Mouse (Mus musculus): Measurements from ENCODE around the gene Wdhd1.

Wdhd1 gene

DNA sequence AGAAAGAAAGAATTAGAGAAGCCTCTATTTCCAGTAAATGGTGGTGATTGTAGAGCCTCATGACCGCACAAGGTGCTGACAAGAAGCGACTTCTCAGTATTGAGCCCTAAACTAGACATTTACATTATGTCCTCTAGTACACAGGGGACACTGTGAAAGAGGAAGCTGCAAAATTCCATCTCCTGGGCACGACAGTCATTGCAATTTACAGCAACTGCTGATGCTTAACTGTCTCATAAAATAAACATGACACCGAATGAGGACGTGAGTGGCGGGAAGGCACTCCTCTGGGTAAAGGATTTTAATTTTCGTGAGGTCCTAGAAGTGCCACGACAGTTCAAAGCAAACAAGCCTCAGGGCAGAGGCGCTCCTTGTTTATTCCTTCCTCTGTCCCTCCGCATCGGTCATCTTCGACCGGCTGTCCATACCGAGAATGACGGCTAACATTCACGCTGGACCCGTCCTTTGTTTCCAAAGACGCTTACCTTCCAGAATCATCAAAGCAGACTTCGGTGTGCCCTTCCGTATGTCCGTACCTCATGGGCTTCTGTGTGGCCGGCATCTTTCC is 537 bp downstream of the Wdhd1 start:
- no peak for DNase-seq

DNA sequence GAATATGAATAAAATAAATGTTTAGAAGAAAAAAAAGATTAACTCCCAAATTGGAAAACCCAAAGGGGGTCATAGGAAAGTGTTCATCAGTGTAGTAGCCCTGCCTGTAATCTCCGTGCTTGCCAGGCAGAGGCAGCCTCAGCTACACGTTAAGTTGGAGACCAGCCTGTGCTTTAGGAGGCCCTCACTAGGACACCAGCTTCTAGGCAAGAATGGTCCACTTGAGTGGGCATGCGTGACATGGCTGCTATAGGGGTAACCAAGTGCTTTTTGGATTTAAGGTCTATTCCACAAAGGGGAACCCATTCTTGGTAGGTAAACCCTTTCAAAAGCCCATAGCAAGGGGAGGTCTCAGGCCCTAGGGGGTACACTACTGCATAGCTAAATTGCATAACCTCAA is 1.2 kb downstream of the Wdhd1 start:
- peak; percentile 17 for DNase-seq

DNA sequence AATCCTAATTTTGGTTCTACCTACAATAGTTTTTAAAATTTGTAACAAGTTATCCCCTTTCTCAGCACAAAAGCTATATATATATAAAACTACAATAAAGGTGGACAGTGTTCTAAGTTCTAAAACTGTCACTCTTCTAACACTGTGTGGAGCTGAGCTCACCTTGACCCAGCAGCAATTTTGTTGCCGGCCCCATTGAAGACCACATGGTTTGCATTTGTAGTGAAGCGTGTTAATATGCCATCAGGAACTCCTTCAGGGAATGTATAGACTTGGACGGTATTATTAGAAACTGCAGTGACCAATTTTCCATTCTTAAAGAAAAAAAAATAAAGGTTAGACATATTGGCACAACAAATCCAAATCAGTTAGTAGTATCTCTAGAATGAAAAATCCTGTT is 2.9 kb downstream of the Wdhd1 start:
- no peak for DNase-seq

DNA sequence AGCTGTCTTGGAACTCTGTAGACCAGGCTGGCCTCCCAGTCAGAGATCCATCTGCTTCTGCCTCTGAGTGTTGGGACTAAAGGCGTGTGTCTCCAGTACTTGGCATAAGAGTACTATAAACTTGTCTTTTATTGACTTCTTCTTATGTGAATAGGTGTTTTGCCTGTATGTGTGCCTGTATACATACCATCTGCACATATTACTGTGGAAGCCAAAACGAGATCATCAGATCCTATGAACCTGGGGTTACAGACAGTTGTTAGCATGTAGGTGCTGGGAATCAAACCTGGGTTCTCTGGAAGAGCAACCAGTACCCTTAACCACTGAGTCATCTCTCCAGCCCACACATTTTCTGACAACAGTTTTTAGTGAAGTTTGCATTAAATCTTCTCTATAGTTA is 7.0 kb downstream of the Wdhd1 start:
- no peak for DNase-seq

DNA sequence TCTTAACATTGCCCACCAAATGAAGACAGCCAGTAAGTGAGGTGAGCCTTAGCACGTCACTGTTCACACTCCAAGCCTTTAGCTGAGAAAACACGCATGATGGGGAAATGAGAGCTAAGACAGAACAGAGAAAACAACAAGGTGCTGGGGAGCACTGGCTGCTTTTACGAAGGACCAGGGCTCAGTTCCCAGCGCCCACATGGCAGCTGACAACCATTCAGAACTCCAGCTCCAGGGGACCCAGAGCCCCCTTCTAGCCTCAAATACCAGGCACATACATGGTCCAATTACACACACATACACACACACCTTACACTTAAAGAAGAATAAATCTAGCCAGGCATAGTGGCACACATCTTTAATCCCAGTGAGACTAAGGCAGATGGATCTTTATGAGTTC is 7.6 kb downstream of the Wdhd1 start:
- no peak for DNase-seq

DNA sequence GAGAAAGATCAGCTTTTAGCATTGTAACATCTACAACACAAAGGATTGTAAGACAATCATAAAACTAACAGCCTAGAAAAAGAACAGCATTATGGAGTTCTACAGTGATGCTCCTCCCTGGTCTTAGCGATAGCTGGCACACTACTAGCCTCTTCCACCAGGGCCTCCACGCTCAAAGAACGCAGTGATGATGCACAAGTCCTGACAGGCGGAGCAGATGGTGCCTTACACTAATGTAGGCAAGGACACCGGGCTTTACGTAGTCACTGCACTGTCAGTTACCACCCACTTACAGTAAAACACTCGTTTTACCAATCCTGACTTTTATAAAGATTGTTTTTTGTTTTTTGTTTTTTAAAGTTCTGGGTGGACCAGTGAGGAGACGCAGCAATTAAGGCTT is 10.8 kb downstream of the Wdhd1 start:
- DNase-seq: no peak

DNA sequence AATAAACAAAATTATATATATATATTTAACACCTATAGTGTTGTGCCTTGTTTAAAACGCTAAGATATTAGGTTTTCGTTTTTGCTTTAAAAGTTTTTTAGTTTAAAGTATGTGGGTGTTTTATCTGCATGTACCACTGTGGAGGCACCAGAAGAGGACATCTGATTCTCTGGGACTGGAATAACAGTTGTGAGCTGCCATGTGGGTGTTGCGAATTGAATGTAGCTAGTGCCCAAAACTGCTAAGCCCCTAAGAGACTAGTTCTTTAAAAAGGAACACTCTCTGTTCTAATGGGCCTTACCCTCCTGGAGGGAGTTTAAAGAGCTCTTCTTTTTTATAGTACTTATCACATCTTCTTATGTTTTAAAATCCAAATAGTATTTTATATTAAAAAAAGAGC is 11.8 kb downstream of the Wdhd1 start:
- no peak for DNase-seq

DNA sequence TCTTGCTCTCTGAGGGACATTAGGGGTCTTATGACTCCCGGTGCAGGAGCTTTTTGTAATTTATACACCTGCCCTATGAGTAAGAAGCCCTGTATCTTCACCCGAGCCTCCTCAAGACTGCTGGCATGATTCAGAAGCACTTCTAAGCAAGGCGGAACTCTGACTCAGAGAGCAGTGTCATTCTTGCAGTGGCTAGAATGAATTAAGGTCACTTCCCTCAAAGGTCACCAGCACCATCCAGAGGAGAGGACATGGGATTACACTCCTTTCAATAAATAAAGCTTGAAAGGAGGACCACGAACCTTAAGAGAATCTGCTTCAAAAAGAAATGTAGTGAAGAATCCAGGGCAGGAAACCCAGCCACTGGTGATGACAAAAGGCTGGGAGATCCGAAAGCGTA is 26.8 kb downstream of the Wdhd1 start:
- DNase-seq: no peak

DNA sequence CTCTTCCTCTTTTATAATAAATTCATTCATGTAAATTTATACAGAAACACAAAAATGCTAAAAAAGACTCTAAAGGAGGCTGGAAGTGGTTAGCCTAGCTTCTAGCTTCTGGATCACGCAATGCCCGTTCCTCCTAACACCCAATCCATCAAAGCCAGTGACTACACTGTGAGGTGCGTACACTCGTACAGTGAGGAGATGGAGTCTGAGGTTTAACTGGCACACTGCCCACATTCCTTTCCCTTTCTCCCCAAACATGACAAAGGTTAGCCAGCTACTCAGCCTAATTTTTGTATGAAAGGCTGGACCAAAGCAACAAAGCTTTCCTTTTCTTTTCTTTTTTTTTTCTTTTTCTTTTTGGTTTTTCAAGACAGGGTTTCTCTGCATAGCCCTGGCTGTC is 33.9 kb downstream of the Wdhd1 start:
- DNase-seq: no peak

DNA sequence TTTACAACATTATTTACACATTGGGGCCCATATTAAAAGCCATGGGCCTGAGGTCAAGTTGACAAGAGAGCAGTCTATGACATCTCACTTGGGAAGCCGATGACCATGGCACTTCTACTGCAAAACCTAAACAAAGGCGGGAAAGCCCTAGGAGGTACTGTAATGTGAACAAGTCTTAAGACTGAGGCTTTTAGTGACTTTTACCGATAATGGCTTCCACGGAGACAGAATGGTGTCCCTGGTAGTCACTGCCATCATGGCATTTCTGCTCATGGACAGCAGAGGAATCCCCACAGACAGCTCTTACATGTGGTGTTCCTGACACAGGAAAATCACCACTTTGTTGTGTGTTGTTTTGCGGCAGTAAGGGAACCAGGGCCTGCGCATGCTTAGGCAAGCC is 35.6 kb downstream of the Wdhd1 start:
- DNase-seq: no peak

DNA sequence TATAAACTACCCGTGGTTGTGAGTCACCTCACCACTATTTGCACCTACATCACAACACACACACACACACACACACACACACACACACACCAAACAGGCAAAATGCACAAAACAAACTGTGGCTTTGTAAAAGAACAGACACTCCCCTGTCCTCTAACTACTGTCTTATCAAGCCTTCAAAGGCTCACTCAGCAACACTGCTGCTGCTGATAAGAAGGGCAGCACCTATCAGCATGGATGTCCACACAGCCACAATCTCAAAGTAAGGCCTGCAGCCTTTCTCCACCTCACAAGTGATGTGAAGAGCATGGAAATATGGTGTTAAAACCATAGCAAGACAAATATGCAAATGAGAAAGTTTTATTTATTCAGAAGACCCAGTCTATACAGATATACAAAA is 36.1 kb downstream of the Wdhd1 start:
- DNase-seq: no peak

DNA sequence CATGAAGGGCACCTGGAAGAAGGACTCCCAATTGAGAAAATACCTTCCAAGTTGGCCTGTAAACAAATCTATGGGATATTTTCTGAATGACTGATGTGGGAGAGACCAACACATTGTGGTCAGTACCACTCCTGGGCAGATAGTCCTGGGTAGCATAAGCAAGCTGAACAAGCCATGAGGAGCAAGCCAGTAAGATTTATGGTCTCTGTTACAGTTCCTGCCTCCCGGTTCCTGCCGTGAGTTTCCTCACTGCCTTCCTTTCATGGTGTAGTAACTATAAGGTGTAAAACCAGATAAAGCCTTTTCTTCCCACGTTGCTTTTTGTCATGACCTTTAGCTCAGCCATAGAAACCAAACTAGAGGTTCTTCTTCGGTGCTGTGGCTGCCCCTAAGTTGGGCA is 39.4 kb downstream of the Wdhd1 start:
- DNase-seq: no peak

DNA sequence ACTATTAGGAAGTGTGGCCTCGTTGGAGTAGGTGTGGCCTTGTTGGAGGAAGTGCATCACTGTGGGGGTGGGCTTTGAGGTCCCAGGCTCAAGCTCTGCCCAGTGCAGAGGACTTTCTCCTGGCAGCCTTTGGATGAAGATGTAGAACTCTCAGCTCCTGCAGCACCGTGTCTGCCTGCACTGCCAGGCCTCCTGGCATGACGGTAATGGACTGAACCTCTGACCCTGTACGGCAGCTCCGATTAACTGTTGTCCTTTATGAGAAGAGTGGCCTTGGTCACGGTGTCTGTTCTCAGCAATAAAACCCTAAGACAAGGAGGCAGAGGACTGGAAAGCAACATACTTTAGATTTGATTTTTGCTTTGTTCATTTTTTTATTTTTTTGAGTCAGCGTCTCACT is 40.2 kb downstream of the Wdhd1 start:
- no peak for DNase-seq

DNA sequence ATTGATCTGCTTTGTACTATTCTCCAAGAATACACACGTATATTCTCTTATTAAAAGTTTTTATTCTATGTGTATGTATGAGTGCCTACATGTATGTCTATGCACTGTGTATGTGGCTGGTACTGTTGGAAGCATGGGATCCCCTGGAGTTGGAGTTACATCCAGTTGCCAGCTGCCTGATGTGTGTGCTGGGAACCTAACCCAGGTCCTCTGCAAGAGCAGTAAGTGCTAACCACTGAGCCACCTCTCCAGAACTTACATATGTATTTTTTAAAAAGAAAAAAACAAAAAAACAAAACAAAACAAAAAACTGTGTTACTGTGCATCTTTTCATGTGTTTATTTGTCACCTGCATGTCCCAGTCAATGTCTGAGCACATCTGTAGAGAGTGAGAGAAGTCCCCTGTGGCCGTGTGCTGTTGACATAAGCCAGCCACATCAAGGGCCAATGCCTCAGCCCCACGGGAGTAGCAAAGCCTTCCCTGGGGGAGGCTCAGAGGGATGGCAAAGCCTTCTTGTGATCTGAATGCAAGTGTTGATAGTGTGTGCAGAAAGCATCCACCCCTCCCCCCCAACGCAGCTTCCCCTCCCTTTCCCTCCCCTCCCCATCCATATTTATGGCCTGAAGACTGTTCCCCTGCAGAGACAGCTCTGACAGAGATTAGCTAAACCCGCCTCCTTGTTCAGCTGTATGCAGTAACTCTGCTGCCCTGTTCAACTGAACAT is 42.0 kb downstream of the Wdhd1 start:
- no peak for DNase-seq

DNA sequence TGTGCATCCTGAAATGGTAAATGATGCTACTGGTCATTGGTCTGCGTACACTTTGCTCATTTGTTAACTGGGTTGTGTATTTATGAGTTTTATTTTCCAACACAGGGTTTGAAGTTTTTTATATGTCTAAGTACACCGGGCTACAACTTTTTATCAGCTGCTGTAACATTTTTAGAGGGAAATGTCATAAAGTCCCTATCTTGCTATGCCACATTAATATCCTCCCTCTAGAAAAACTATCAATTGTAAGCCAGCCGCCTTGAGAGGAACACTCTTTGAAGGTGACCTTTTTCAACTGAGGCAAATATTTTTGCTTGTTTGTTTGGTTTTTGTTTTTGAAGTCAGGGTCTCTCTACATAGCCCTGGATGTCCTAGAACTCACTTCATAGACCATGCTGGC is 42.6 kb downstream of the Wdhd1 start:
- DNase-seq: no peak

DNA sequence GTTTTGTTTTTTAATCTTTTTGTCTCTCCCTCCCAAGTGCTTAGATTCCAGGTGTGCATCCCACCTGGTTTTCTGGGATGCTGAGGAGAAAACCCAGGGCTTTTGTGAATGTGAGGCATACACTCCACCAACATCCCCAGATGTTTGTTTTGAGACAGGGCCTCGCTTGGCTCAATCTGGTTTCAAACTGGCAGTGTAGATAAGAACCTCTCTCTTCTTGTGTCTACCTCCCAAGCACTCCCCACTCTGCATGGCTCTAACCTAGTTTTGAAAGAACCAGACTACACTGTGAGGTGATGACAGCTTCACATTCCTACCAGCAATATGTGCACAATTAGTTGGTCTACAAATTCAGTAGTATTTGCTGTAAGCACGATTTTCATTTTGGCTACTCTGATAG is 43.1 kb downstream of the Wdhd1 start:
- DNase-seq: no peak

DNA sequence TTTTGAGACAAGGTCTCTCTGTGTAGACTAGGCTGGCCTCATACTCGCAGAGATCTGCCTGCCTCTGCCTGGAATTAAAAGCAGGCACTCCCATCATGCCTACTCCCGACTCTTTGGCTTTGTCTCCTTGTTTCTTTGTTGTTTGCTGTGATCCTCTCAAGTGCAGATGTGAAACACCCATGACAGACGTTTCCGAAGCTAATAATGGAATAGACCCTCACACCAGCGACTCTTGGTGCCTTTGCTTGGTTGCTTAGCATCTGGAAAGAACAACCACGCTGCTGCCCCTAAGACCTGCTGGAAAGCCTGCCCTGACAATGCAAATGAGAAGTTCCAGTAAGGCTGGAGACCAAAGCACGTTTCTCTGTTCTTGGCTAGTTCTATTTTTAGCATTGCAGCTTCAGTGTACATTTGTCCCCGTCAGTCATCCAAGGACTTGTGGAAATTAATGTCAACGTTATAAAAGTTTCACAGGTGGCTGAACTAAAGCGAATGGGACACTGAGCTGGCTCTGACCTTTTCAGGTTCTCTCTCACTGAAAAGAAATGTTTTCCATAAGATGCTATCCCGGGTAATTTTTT is 46.8 kb downstream of the Wdhd1 start:
- no peak for DNase-seq

DNA sequence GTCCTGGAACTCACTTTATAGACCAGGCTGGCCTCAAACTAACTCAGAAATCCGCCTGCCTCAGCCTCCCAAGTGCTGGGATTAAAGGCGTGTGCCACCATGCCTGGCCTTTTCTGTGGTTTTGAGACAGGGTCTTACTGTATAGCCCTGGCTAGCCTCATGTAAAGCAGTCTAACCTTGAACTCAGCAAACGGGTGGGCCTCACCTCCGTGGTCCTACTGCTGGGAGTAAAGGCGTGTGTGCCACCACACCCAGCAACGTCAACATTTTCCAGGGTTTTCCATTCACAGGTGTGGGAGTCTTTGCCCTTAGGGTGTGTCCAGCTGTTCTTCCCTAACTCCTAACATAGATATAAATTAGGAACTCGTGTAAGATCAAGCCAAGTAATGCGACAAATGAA is 50.7 kb downstream of the Wdhd1 start:
- no peak for DNase-seq

DNA sequence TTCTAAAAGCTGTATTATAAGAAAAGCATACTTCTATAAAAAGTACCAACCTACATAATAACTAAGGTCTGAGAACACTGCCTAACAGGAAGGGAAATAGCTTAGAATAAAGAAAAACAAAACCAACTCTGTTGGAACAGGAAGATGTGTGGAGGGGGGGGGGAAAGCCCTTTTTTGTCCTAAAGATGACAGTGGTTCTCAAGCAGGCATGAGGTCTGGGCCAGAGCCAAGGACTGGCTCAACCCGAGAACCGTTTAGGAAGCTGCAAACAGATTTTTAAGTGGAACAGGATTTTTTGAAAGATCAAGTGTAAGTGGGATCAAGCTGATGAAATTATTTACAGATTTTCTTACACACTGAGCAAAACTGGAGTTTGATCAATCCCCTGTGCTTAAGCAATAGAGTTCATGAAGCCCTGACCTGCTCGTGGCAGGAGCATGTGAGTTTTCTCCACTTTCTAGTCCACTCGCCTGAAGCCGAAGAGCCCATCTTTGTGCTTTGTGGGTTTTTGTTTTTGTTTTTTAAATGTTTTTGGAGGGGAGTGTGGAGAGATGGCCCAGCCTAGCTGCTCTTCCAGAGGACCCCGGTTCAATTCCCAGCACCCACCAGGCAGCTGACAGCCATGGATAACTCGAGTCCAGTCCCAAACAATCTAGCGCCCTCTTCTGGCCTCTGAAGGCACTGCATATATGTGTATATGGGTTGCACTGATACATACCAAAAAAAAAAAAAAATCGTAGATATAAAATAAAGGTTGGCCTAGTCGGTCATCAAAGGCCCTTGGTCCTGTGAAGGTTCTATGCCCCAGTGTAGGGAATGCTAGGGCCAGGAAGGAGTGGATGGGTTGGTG is 52.0 kb downstream of the Wdhd1 start:
- DNase-seq: no peak

DNA sequence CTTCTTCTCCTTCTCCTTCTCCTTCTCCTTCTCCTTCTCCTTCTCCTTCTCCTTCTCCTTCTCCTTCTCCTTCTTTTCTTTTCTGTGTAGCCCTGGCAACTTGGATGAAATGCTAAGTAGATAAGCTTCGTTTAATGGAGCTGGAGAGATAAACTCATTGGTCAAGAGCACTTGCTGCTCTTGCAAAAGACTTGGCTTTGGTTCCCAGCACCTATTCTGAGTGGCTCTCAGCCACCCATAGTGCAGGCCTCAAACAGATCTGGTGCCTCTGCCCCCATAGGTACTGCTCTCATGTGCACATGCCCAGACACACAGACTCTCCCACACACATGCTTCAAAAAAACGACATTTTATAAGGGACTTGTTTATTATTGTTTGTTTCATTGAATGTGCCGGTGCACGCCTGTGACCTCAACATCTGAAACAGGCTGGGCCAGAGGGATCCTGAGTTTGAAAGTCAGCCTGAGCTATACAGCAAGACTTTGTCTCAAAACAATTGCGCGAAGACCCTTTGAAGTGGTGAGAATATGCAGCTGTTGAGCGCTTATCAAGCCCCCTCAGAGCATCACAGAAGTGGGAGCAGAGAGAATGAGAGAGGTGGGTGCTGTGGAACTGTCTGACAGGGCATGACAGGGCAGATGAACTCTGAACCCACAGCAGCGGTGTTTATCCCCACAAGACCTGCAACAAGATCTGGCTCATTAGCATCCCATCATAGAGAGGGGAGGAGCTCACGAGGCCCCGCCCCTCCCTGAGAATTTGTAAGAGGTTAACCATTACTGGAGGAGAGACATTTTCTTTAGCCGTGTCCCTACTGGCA is 53.8 kb downstream of the Wdhd1 start:
- DNase-seq: no peak

DNA sequence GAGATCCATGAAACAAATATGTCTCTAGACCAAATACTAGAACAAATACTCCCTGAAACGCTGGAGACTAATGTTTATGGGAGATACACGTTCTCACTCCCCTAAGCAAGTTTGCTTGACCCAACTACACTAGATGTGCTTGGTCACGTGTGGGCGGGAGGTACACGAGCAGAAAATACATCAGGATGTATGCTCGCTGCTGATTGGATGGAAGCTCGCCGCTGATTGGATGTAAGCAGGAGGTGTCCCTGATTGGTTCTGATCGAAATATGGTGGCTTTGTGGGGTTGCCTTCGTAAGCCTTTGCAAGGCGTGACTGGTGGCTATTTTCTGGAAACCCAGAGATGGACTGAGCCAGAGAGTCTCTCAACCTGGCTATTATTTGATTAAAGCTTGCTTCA is 55.1 kb downstream of the Wdhd1 start:
- no peak for DNase-seq

DNA sequence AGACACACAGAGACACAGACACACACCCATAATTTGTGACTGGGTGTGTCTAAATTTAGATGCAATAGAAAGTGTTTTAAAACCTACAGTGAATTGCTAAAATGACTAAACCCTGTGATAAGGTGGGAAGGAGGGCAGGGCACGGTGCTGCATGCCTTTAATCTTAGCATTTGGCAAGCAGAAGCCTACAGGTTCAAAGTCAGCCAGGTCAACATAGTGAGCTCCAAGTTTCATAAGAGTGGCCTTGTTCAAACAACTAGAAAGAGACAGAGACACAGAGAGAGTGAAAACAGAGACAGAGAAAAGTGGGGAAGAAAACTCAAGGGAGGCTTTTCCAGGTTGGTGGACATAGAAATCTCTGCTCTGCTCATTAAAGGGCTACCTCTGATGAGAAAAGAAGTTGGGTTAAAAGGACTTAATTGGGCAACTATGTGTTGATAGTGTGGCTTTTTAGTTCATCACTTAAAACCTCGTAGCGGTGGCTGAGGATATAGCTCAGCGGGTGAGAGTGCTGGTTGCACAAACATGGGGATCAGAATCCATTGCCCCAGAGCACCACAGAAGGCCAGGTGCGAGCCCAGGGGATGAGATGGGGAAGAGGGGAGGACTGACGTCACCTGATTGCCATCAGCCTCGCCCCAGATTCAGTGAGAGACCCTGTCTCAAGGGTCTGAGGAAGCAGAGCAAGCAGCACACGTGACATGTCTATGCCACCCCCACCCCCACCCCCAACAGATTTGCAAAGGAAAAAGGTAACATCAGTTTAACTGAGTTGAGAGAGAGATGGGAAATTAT is 56.2 kb downstream of the Wdhd1 start:
- DNase-seq: no peak

Data from cerebellum, adult 9-11 months (tissue).